Mouse (Mus musculus): ENCODE measurements around the gene 1500009L16Rik.
A peak's percentile ranks its signal among the peaks of the same experiment; 100 is the strongest.

Gene 1500009L16Rik

GRCm38 (mm10) chr10:83722579-83723031 is at the start of gene 1500009L16Rik:
Gene 1500009L16Rik, plus strand, starts transcription at chr10:83722865.
- peak; percentile 41 for DNase-seq (ENCODE audit: extremely low spot score, low read depth, low spot score)

GRCm38 (mm10) chr10:83681334-83681733 is 41.3 kb upstream of the 1500009L16Rik start:
- no peak for DNase-seq (ENCODE audit: extremely low spot score, low read depth, low spot score)

- DNase-seq (ENCODE audit: extremely low spot score, low read depth, low spot score): no peak
These were observed 34.5 kb upstream of the 1500009L16Rik start for GRCm38 (mm10) chr10:83688215-83688614.

- DNase-seq (ENCODE audit: extremely low spot score, low read depth, low spot score): no peak
These were observed 30.3 kb upstream of the 1500009L16Rik start for GRCm38 (mm10) chr10:83692175-83692895.

- no peak for DNase-seq (ENCODE audit: extremely low spot score, low read depth, low spot score)
These were observed 26.4 kb upstream of the 1500009L16Rik start for GRCm38 (mm10) chr10:83696226-83696625.

GRCm38 (mm10) chr10:83706628-83707027 is 16.0 kb upstream of the 1500009L16Rik start:
- DNase-seq (ENCODE audit: extremely low spot score, low read depth, low spot score): no peak

- DNase-seq (ENCODE audit: extremely low spot score, low read depth, low spot score): no peak
These were observed 12.7 kb upstream of the 1500009L16Rik start for GRCm38 (mm10) chr10:83709920-83710319.

- DNase-seq (ENCODE audit: extremely low spot score, low read depth, low spot score): no peak
These were observed 10.9 kb upstream of the 1500009L16Rik start for GRCm38 (mm10) chr10:83711769-83712168.

GRCm38 (mm10) chr10:83718855-83719474 is 3.7 kb upstream of the 1500009L16Rik start:
- no peak for DNase-seq (ENCODE audit: extremely low spot score, low read depth, low spot score)

GRCm38 (mm10) chr10:83723055-83723454 is 390 bp downstream of the 1500009L16Rik start:
- no peak for DNase-seq (ENCODE audit: extremely low spot score, low read depth, low spot score)

GRCm38 (mm10) chr10:83724351-83725059 is 1.8 kb downstream of the 1500009L16Rik start:
- no peak for DNase-seq (ENCODE audit: extremely low spot score, low read depth, low spot score)

- no peak for DNase-seq (ENCODE audit: extremely low spot score, low read depth, low spot score)
These were observed 3.5 kb downstream of the 1500009L16Rik start for GRCm38 (mm10) chr10:83726164-83726563.

GRCm38 (mm10) chr10:83727846-83728245 is 5.2 kb downstream of the 1500009L16Rik start:
- DNase-seq (ENCODE audit: extremely low spot score, low read depth, low spot score): no peak

- no peak for DNase-seq (ENCODE audit: extremely low spot score, low read depth, low spot score)
These were observed 5.9 kb downstream of the 1500009L16Rik start for GRCm38 (mm10) chr10:83728529-83728928.

GRCm38 (mm10) chr10:83729076-83729475 is 6.4 kb downstream of the 1500009L16Rik start:
- DNase-seq (ENCODE audit: extremely low spot score, low read depth, low spot score): no peak

- peak; percentile 63 for DNase-seq (ENCODE audit: extremely low spot score, low read depth, low spot score)
These were observed 6.8 kb downstream of the 1500009L16Rik start for GRCm38 (mm10) chr10:83729492-83729891.

GRCm38 (mm10) chr10:83733725-83734124 is 11.1 kb downstream of the 1500009L16Rik start:
- DNase-seq (ENCODE audit: extremely low spot score, low read depth, low spot score): no peak

- DNase-seq (ENCODE audit: extremely low spot score, low read depth, low spot score): no peak
These were observed 16.5 kb downstream of the 1500009L16Rik start for GRCm38 (mm10) chr10:83738996-83739655.

- no peak for DNase-seq (ENCODE audit: extremely low spot score, low read depth, low spot score)
These were observed 22.0 kb downstream of the 1500009L16Rik start for GRCm38 (mm10) chr10:83744656-83745055.

GRCm38 (mm10) chr10:83753056-83753455 is 30.4 kb downstream of the 1500009L16Rik start:
- no peak for DNase-seq (ENCODE audit: extremely low spot score, low read depth, low spot score)

GRCm38 (mm10) chr10:83757343-83757962 is 34.8 kb downstream of the 1500009L16Rik start:
- no peak for DNase-seq (ENCODE audit: extremely low spot score, low read depth, low spot score)
